Mouse (Mus musculus) intestine, embryonic 16.5 days (tissue): ENCODE results near the gene Klf12. TPM values are rescaled to one million over a fixed set of nuclear protein-coding genes. Genes with fewer than 3 reads are reported as not detected.

Experiments
- ATAC-seq: fragments of 200-750 bp; cut with Nextera tagmentation; 2 replicates; pipeline ENCODE4 v1.8.0; 2017; ENCODE audit warnings: moderate TSS enrichment, moderate library complexity
- H3K27ac ChIP-seq: fragments of 300-500 bp; sonication (generic); 2 replicates; pipeline ENCODE4 v1.5.1; 2014; ENCODE audit warnings: mild to moderate bottlenecking, low read length
- H3K27me3 ChIP-seq: fragments of 300-500 bp; sonication (generic); replicated peaks from 2 replicates; pipeline ENCODE4 v1.6.1; 2014; ENCODE audit warnings: low read length, control low read depth, mixed read lengths; ENCODE audit not compliant: control insufficient read depth, insufficient read depth
- H3K36me3 ChIP-seq: fragments of 300-500 bp; sonication (generic); 2 replicates; pipeline ENCODE4 v1.6.1; 2014; ENCODE audit warnings: low read length, control low read depth; ENCODE audit not compliant: control insufficient read depth, insufficient read depth
- H3K4me1 ChIP-seq: fragments of 300-500 bp; sonication (generic); 2 replicates; pipeline ENCODE4 v1.6.1; 2014; ENCODE audit warnings: low read length, control low read depth, mixed read lengths; ENCODE audit not compliant: control insufficient read depth, insufficient read depth
- H3K4me2 ChIP-seq: fragments of 300-500 bp; sonication (generic); 2 replicates; pipeline ENCODE4 v1.6.1; 2014; ENCODE audit warnings: low read depth, low read length, control low read depth
- H3K4me3 ChIP-seq: fragments of 300-500 bp; sonication (generic); 2 replicates; pipeline ENCODE4 v1.5.1; 2014; ENCODE audit warnings: mild to moderate bottlenecking, low read length
- H3K9ac ChIP-seq: fragments of 300-500 bp; sonication (generic); 2 replicates; pipeline ENCODE4 v1.6.1; 2014; ENCODE audit warnings: low read depth, low read length
- H3K9me3 ChIP-seq: fragments of 300-500 bp; sonication (generic); 2 replicates; pipeline ENCODE4 v1.6.1; 2016; ENCODE audit warnings: low read length, control low read depth; ENCODE audit not compliant: control insufficient read depth
- WGBS: fragments of 180-500 bp; shearing (Covaris S2); extraction: QIAGEN DNeasy Blood & Tissue Kit; methylation state at CpG from one replicate; pipeline ENCODE4 v1.1.7; 2014; 5-methylcytosine and 5-hydroxymethylcytosine counted together
- polyA plus RNA-seq: library from polyadenylated mRNA; unstranded; fragments of >200 nt; fragmentation: Nextera tagmentation; extraction: Ambion mirVana; gene quantifications from 2 replicates; pipeline ENCODE4 v1.2.1, GENCODE M21; 2015

Gene Klf12
- polyA plus RNA-seq, 1 experiment from 2014 or later = 8.6 TPM

DNA sequence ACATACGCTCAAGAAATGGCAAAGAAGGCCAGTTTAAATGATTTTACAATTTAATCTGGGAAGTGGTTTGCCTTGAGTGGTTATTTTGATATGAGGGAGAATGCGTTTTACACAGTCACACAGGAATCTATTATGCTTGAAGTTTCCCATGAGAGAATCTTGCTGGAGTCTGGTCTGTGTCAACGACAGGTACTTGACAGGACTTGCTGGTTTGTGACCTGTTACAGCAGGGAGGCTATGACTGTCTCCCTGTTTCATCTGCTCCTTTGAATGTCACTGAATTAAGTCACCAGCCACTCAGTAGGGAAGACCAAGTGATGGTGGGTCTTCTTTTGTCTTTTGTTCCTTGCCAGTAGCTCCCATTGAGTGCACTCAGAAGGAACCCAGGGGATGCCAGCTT is 385.6 kb downstream of the Klf12 start:
- no peak overlapping the region for H3K27ac ChIP-seq
- no peaks in the 10 kb centered on the region for H3K36me3 ChIP-seq
- no peak overlapping the region for H3K9ac ChIP-seq
- WGBS = 66% methylated on average over 3 of the region's 3 CpGs
- no peaks in the 10 kb centered on the region for H3K9me3 ChIP-seq
- no peak for ATAC-seq
- no peaks in the 10 kb centered on the region for H3K27me3 ChIP-seq
- no peak overlapping the region for H3K4me3 ChIP-seq
- peaks cover 4% of the 10 kb centered on the region for H3K4me1 ChIP-seq
- H3K4me2 ChIP-seq = no peak overlapping the region

DNA sequence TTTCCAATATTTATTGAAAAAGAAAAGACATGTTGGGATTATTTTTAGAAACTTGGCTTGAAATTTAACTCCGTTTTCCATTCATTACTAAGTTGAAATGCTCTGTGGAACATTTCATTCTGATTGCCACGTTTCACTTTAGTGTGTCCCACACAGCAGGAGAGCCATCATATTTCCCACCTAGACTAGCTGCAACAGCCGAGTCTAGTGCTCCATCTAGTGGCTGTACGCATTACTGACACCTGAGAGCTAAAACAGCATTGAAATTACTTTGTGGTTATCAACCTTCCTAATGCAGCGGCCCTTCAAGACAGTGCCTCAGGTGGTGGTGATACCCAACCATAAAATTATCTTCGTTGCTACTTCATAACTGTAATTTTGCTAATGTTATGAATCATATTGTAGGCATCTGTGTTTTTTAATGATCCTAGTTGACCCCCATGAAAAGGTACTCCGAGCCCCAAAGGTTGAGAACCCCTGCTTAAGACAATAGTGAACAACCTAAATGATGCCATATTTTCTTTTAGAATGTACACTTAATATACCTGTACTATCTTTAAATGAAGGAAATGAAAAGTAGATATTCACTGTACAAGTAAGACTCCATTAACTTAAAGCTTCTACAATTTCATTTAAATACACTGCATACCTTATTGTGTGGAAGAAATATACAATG is 389.6 kb downstream of the Klf12 start:
- Histone ChIP-seq H3K9ac (no peak overlapping the region), H3K4me3 (no peak overlapping the region), H3K36me3 (no peaks in the 10 kb centered on the region), H3K9me3 (no peaks in the 10 kb centered on the region), H3K27ac (no peak overlapping the region), H3K4me1 (no peaks in the 10 kb centered on the region), H3K27me3 (no peaks in the 10 kb centered on the region), H3K4me2 (no peak overlapping the region)
- 18% methylated on average over 7 of the region's 7 CpGs for WGBS
- peak; percentile 78 for ATAC-seq

DNA sequence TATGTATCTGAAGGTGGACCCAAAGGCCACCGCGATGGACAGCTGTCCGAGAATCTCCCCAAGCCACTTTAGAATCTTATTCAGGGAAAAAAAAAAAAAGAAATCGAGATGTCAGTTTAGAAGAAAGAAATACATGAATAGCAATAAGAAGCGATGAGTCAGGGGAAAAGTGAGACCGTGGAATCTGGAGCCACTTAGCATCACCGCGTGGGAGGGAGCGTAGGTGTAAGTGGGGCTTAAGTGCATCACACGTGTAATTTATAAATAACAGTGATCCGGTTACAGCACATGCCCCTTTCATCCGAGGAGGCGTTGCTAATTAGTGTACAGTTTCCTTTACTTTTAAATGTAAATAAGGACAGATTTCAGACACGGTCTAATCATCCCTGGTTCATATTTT is 390.4 kb downstream of the Klf12 start:
- no peaks in the 10 kb centered on the region for H3K9me3 ChIP-seq
- ATAC-seq = no peak

DNA sequence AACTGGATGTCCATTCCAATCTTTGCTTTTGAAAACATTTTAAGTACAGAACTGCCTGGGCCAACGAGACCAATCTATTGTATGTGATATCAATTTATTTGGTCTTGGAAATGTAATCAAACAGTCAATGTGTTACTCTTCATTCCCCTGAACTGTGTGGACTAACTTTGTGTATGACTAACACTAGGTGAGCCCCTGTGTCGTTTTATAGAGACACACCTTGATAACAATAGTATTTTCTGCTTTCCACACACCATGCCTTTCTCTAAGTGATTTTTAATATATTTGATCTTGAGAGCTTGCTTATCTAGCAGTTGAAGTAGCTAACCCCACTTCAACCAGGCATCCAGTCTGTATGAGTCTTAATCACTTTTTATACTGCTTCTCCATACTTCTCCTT is 398.0 kb downstream of the Klf12 start:
- no peaks in the 10 kb centered on the region for H3K36me3 ChIP-seq
- H3K27ac ChIP-seq = no peak overlapping the region
- no peaks in the 10 kb centered on the region for H3K4me1 ChIP-seq
- H3K4me3 ChIP-seq = no peak overlapping the region
- ATAC-seq = no peak
- no peak overlapping the region for H3K4me2 ChIP-seq
- no peaks in the 10 kb centered on the region for H3K9me3 ChIP-seq
- no peaks in the 10 kb centered on the region for H3K27me3 ChIP-seq
- WGBS = 58% methylated on average over 2 of the region's 2 CpGs
- H3K9ac ChIP-seq = no peak overlapping the region

More for the DNA sequence above, 390.4 kb downstream of the Klf12 start:
- Histone ChIP-seq H3K4me1 (no peaks in the 10 kb centered on the region), H3K4me3 (no peak overlapping the region), H3K4me2 (no peak overlapping the region), H3K27me3 (no peaks in the 10 kb centered on the region), H3K9ac (no peak overlapping the region), H3K27ac (no peak overlapping the region), H3K36me3 (no peaks in the 10 kb centered on the region)
- WGBS = 82% methylated on average over 14 of the region's 14 CpGs

DNA sequence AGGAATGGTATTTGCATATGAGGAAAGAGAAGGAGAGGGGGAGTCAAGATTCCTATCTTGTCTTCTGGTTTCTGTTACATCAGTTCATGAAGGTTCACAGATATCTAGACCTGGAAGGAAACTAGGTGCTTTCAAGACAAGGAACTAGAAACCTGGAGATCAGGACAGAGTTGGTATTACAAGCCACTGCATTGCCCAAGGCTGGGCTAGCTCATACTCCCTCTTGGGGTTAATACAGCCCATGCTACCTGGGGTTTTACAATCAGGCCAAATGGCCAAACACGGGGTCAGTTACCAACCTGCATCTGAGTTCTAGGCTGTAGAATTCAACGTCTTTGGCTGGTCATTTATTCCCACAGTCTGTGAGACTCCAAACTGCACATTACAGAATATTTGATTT is 398.9 kb downstream of the Klf12 start:
- Histone ChIP-seq H3K4me3 (no peak overlapping the region), H3K27me3 (no peaks in the 10 kb centered on the region), H3K4me2 (no peak overlapping the region), H3K36me3 (no peaks in the 10 kb centered on the region), H3K27ac (no peak overlapping the region), H3K9ac (no peak overlapping the region), H3K4me1 (no peaks in the 10 kb centered on the region), H3K9me3 (no peaks in the 10 kb centered on the region)
- peak; percentile 63; the same call in 1 of the 2 replicates for ATAC-seq
- WGBS = 68% methylated on average over 2 of the region's 2 CpGs

DNA sequence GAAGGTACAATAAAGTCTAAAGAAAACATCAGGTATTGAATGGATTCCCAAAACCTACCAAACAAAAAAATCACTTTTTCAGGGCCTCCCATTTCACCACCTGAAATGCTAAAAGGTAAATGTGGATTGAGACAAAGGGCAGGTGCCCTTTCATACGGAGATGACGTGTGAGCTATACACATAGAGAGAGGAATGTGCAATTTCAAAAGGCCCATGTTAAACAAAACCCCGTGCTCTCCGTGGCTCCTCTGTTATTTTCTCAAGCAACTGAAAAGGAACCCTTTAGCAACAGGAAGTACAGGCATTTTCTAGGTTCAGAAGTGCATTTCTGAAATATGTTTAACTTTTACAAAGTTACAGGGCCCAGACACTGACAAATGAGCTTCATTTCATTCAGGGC is 399.4 kb downstream of the Klf12 start:
- Histone ChIP-seq H3K27ac (no peak overlapping the region), H3K4me1 (no peaks in the 10 kb centered on the region), H3K27me3 (no peaks in the 10 kb centered on the region), H3K9me3 (no peaks in the 10 kb centered on the region), H3K4me2 (no peak overlapping the region), H3K4me3 (no peak overlapping the region), H3K36me3 (no peaks in the 10 kb centered on the region), H3K9ac (no peak overlapping the region)
- WGBS = 29% methylated on average over 4 of the region's 4 CpGs
- peak; percentile 63; the same call in 1 of the 2 replicates for ATAC-seq

DNA sequence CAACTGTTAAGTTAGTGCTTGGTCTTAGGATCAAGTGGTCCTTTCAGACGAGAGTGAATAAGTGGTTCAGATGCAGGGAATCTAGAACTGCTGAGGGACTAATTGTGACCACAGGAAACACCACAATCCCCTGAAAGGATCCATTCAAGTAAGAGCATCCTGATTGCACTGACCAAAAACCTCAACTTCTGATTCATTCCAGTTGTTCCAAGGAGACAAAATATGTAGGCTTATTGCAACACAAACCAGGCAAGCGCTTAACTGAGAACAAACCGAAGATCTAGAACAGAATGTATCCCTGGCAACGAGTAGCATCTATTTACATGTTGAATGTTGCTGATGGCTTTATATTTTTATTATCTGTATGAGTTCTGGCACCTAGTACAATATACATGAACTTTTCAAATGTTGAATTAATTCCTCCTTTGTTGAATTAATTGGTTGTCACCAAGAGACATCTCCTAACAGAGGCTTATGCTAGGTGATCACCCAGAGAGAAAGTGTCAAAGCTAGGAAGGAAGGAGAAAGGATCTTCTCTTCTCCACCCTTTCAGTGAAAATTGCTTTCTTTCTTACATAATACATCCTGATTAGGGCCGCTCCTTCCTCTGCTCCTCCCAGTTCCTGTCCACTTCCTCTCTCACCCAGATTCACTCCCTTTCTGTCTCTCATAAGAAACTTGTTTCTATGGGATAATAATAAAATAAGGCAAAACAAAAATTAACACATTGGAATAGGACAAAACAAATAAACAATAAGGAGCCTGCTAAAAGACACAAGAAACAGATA is 407.5 kb downstream of the Klf12 start:
- 79% methylated on average over 5 of the region's 5 CpGs for WGBS
- H3K36me3 ChIP-seq = no peaks in the 10 kb centered on the region
- H3K4me3 ChIP-seq = no peak overlapping the region
- no peaks in the 10 kb centered on the region for H3K27me3 ChIP-seq
- no peaks in the 10 kb centered on the region for H3K4me1 ChIP-seq
- no peaks in the 10 kb centered on the region; the same call in 1 of the 2 replicates for H3K9me3 ChIP-seq
- ATAC-seq = no peak
- H3K27ac ChIP-seq = no peak overlapping the region
- no peak overlapping the region for H3K9ac ChIP-seq
- H3K4me2 ChIP-seq = no peak overlapping the region

DNA sequence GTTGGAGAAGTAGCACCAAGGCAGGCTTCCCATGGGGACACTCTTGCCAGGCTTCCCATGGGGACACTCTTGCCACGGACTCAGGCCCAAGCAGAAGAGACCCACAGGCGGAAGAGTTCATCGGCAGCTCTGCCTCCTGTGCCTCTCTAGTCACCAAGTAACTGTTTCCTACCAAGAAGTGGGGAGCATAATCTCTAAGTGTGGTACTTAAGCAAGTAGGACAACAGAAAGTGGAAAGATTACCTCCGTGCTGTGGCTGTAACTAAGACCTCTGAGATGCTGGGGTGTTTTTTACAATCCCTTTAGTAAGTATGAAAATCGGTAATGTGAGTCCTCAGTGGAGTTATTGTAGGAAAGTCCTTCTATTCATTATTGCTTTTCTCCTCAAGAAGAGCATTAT is 410.8 kb downstream of the Klf12 start:
- H3K9me3 ChIP-seq = no peaks in the 10 kb centered on the region; the same call in 1 of the 2 replicates
- no peaks in the 10 kb centered on the region for H3K4me1 ChIP-seq
- no peaks in the 10 kb centered on the region for H3K27me3 ChIP-seq
- no peak overlapping the region for H3K4me3 ChIP-seq
- H3K27ac ChIP-seq = no peak overlapping the region
- no peak overlapping the region for H3K4me2 ChIP-seq
- H3K36me3 ChIP-seq = no peaks in the 10 kb centered on the region
- no peak for ATAC-seq
- no peak overlapping the region for H3K9ac ChIP-seq
- WGBS = 92% methylated on average over 5 of the region's 5 CpGs

DNA sequence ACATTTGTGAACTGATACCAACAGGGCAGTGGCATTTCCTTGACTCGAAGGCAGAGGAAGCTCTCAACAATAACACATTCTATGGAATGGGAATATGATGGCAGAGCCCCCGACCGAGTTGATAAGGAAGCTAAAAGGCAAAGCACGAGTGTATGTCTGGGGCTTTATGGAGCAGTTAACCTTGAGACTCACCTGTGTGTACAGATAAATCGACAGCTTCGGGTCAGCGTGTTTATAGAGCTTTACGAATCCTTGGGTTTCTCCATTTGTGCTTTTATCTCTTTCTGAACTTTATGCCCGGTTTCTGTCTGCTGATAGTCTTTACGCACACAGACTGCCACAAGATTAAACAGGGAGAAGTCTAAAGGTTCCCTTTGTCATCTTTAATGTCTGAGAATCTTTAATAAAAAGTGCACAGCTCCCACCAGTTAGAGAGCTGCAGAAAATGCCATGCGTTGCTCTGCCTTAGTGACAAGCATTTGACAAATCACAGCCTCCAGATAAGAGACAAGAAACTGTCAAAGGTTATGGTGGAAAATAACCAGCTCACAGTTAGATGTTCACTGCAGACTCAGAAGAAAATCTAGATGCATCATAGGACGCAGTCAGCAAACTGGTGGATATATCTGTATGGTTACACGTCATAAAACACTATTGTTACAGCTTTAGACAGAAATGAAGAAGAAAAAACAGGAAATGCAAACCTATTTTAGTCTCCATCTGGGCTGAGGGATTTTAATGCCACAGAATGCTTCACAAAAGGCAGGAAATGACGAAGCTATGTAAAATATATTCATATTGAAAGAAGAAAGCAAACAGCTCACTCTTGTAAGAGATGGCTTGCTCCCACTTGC is 428.1 kb downstream of the Klf12 start:
- H3K4me1 ChIP-seq = peaks cover 10% of the 10 kb centered on the region
- H3K36me3 ChIP-seq = no peaks in the 10 kb centered on the region
- no peaks in the 10 kb centered on the region for H3K9me3 ChIP-seq
- H3K4me2 ChIP-seq = 0 out of 2 replicates have a peak overlapping the region, but pooled peaks have one; percentile 13
- H3K9ac ChIP-seq = 0 out of 2 replicates have a peak overlapping the region, but pooled peaks have one; percentile 14
- WGBS = 25% methylated on average over 14 of the region's 14 CpGs
- no peak overlapping the region for H3K4me3 ChIP-seq
- peak; percentile 89 for ATAC-seq
- H3K27ac ChIP-seq = peak overlapping the region; percentile 88
- H3K27me3 ChIP-seq = no peaks in the 10 kb centered on the region
